Mouse (Mus musculus) adrenal gland, postnatal 36 days (tissue): ENCODE results near the gene Myl10. TPM values are rescaled to one million over a fixed set of nuclear protein-coding genes. Genes with fewer than 3 reads are reported as not detected.
"Not testable (repeated sequence)": the region's sequence is repeated elsewhere in the genome, so short reads cannot be mapped to it uniquely, and the experiment has no call there.

Experiments used
- DNase-seq, 2 experiments: peaks; one replicate each; pipeline ENCODE4 v3.0.0; 2021; ENCODE audit warnings: mixed read lengths in 1 of 2
- long read RNA-seq, 2 experiments: library from polyadenylated mRNA; stranded (forward); transcript quantifications; one replicate each; pipeline ENCODE4 v2.0.0; 2021; ENCODE audit warnings: borderline sequencing depth in 2 of 2
- total RNA-seq, 2 experiments: library from RNA; stranded (reverse); gene quantifications; 2 replicates each; pipeline ENCODE4 v1.2.3; 2021

Myl10 gene
- total RNA-seq: not detected
- long read RNA-seq, experiment 1: 0 reads
- long read RNA-seq, experiment 2: 0 reads

GRCm38 (mm10) chr5:136692784-136693183 is at the start of gene Myl10:
Myl10 (plus strand) TSS chr5:136693146.
- DNase-seq: no peak

- no peak for DNase-seq
These were observed 46.1 kb upstream of the Myl10 start for GRCm38 (mm10) chr5:136646731-136647328.

GRCm38 (mm10) chr5:136649071-136649470 is 43.9 kb upstream of the Myl10 start:
- no peak for DNase-seq

- DNase-seq: no peak
These were observed 43.3 kb upstream of the Myl10 start for GRCm38 (mm10) chr5:136649655-136650054.

GRCm38 (mm10) chr5:136654481-136654880 is 38.5 kb upstream of the Myl10 start:
- no peak for DNase-seq

- DNase-seq: peak; percentile 8 to 13
These were observed 36.0 kb upstream of the Myl10 start for GRCm38 (mm10) chr5:136656830-136657395.

GRCm38 (mm10) chr5:136660721-136661120 is 32.2 kb upstream of the Myl10 start:
- DNase-seq: not testable (repeated sequence)

- DNase-seq: no peak
These were observed 30.7 kb upstream of the Myl10 start for GRCm38 (mm10) chr5:136662281-136662680.

- peak; percentile 66 to 67 for DNase-seq
These were observed 30.1 kb upstream of the Myl10 start for GRCm38 (mm10) chr5:136662822-136663221.

GRCm38 (mm10) chr5:136664497-136664896 is 28.4 kb upstream of the Myl10 start:
- peak; percentile 86 to 87 for DNase-seq

GRCm38 (mm10) chr5:136676315-136677030 is 16.5 kb upstream of the Myl10 start:
- no peak for DNase-seq

GRCm38 (mm10) chr5:136678840-136679348 is 14.1 kb upstream of the Myl10 start:
- DNase-seq: no peak

- DNase-seq: no peak
These were observed 6.6 kb upstream of the Myl10 start for GRCm38 (mm10) chr5:136686349-136686748.

GRCm38 (mm10) chr5:136687561-136687960 is 5.4 kb upstream of the Myl10 start:
- peak in 1 of 2 experiments; percentile 42 for DNase-seq

GRCm38 (mm10) chr5:136688841-136689240 is 4.1 kb upstream of the Myl10 start:
- DNase-seq: no peak

GRCm38 (mm10) chr5:136691170-136691569 is 1.8 kb upstream of the Myl10 start:
- DNase-seq: no peak

GRCm38 (mm10) chr5:136693418-136693817 is 472 bp downstream of the Myl10 start:
- DNase-seq: no peak

GRCm38 (mm10) chr5:136694976-136695375 is 2.0 kb downstream of the Myl10 start:
- DNase-seq: no peak

GRCm38 (mm10) chr5:136696516-136696915 is 3.6 kb downstream of the Myl10 start:
- no peak for DNase-seq

GRCm38 (mm10) chr5:136697618-136698017 is 4.7 kb downstream of the Myl10 start:
- DNase-seq: no peak

GRCm38 (mm10) chr5:136702159-136702725 is 9.3 kb downstream of the Myl10 start:
- DNase-seq: no peak

- DNase-seq: peak; percentile 84 to 86
These were observed 10.8 kb downstream of the Myl10 start for GRCm38 (mm10) chr5:136703751-136704150.

GRCm38 (mm10) chr5:136704151-136704550 is 11.2 kb downstream of the Myl10 start:
- no peak for DNase-seq
